Mouse (Mus musculus) heart, embryonic 10.5 days (tissue): ENCODE data around the gene Btbd1. TPM values are rescaled to one million over a fixed set of nuclear protein-coding genes. Genes with fewer than 3 reads are reported as not detected.
A peak's percentile ranks its signal among the peaks of the same experiment; 100 is the strongest.
"Not testable (repeated sequence)": the region's sequence is repeated elsewhere in the genome, so short reads cannot be mapped to it uniquely, and the experiment has no call there.

Experiments
- DNase-seq: peaks from one replicate; pipeline ENCODE4 v3.0.0-alpha.2; 2017; ENCODE audit warnings: low spot score
- H3K27ac ChIP-seq: fragments of 300-500 bp; sonication (generic); 2 replicates; pipeline ENCODE4 v1.5.1; 2016; ENCODE audit warnings: mild to moderate bottlenecking
- H3K27me3 ChIP-seq: fragments of 300-500 bp; sonication (generic); 2 replicates; pipeline ENCODE4 v1.6.1; 2016; ENCODE audit warnings: mild to moderate bottlenecking; ENCODE audit not compliant: poor library complexity, insufficient read depth, severe bottlenecking
- H3K36me3 ChIP-seq: fragments of 300-500 bp; sonication (generic); 2 replicates; pipeline ENCODE4 v1.6.1; 2016; ENCODE audit warnings: mild to moderate bottlenecking, moderate library complexity
- H3K4me1 ChIP-seq: fragments of 300-500 bp; sonication (generic); 2 replicates; pipeline ENCODE4 v1.6.1; 2016; ENCODE audit warnings: mild to moderate bottlenecking
- H3K4me3 ChIP-seq: fragments of 300-500 bp; sonication (generic); 2 replicates; pipeline ENCODE4 v1.5.1; 2016; ENCODE audit warnings: mild to moderate bottlenecking, moderate library complexity
- H3K9me3 ChIP-seq: fragments of 300-500 bp; sonication (generic); 2 replicates; pipeline ENCODE4 v1.6.1; 2016; ENCODE audit warnings: mild to moderate bottlenecking, moderate library complexity
- WGBS: fragments of 180-500 bp; shearing (Covaris S2); methylation state at CpG from one replicate; pipeline ENCODE4 v1.1.7; 2016; 5-methylcytosine and 5-hydroxymethylcytosine counted together
- polyA plus RNA-seq: library from polyadenylated mRNA; unstranded; fragments of >200 nt; fragmentation: Nextera tagmentation; extraction: Ambion mirVana; gene quantifications from 2 replicates; pipeline ENCODE4 v1.2.1, GENCODE M21; 2016

The Btbd1 gene
- polyA plus RNA-seq, 1 experiment from 2014 or later: 75.2 TPM

- no peaks in the 10 kb centered on the region for H3K9me3 ChIP-seq
- H3K27me3 ChIP-seq: no peaks in the 10 kb centered on the region
- WGBS: 61% methylated on average over 8 of the region's 8 CpGs
Measured at GRCm38 (mm10) chr7:81846008-81846407, 16.8 kb upstream of the Btbd1 start.

DNA sequence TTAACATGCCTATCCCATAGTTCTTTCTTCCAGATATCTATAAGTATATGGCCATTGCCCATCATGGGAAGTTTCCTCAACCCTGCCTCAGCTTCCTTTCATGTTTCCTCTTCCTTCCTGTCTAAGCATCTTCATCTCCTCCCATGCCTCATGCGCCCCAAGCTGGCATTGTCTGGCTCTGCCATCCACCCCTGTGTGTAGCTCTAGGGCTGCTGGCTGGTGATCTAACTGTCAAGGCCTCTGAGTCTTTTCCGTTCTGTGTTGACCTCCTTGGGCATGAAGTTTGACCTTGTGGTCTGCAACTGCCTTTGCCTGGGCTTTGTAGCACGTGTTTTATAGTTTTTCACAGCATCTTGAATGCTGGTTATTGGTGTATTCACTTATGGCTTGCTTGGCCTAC lies 16.1 kb upstream of the Btbd1 start:
- 68% methylated on average over 3 of the region's 3 CpGs for WGBS
- Histone ChIP-seq H3K9me3 (no peaks in the 10 kb centered on the region), H3K4me1 (peaks cover 31% of the 10 kb centered on the region), H3K27me3 (no peaks in the 10 kb centered on the region), H3K27ac (no peak overlapping the region), H3K36me3 (no peaks in the 10 kb centered on the region), H3K4me3 (no peak overlapping the region)
- no peak for DNase-seq

More at GRCm38 (mm10) chr7:81846008-81846407, 16.8 kb upstream of the Btbd1 start:
- Histone ChIP-seq H3K36me3 (no peaks in the 10 kb centered on the region), H3K4me1 (peaks cover 24% of the 10 kb centered on the region), H3K4me3 (no peak overlapping the region), H3K27ac (no peak overlapping the region)
- peak; percentile 70 for DNase-seq

DNA sequence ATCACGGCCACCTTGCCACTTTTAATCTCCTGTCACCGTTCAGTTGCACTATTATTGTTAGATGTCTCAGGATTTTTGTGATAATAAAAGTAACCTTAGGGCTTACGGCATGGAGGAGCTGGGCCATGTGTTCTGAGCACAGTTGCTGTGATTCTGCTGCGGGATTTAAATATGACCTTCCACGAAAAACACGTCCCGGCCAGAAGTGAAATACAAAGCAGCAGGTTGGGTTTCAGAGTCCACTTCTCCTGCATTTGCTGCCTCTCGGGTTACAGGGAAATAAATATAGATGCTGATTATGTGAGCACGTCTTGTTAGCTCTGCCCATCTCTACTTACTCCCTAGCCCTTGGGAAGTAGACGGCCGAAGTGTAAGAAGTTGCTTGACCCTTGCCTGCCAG lies 15.6 kb upstream of the Btbd1 start:
- H3K4me1 ChIP-seq: peaks cover 32% of the 10 kb centered on the region
- no peak overlapping the region for H3K4me3 ChIP-seq
- H3K27ac ChIP-seq: no peak overlapping the region
- H3K36me3 ChIP-seq: no peaks in the 10 kb centered on the region
- H3K27me3 ChIP-seq: no peaks in the 10 kb centered on the region
- DNase-seq: no peak
- WGBS: 78% methylated on average over 11 of the region's 11 CpGs
- H3K9me3 ChIP-seq: no peaks in the 10 kb centered on the region

GRCm38 (mm10) chr7:81843903-81844302 lies 14.7 kb upstream of the Btbd1 start:
- Histone ChIP-seq H3K4me1 (peaks cover 32% of the 10 kb centered on the region), H3K27ac (no peak overlapping the region), H3K9me3 (no peaks in the 10 kb centered on the region), H3K36me3 (no peaks in the 10 kb centered on the region), H3K4me3 (no peak overlapping the region), H3K27me3 (no peaks in the 10 kb centered on the region)
- DNase-seq: no peak
- WGBS: 85% methylated on average over 8 of the region's 8 CpGs

DNA sequence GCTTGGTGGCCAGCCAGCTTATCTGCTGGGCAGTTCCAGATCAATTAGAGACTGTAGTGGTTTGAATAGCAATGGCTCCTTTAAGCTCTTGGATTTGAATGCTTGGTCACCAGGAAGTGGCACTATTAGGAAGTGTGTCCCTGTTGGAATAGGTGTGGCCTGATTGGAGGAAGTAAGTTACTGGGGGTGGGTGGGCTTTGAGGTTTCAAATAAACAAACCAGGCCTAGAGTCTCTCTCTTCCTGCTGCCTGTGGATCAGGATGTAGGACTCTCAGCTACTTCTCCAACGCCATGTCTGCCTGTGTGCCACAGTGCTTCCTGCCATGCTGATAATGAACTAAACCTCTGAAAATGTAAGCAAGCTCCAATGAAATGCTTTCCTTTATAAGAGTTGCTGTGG lies 13.8 kb upstream of the Btbd1 start:
- 61% methylated on average over 1 of the region's 1 CpGs for WGBS
- Histone ChIP-seq H3K27ac (no peak overlapping the region), H3K9me3 (no peaks in the 10 kb centered on the region), H3K4me1 (peaks cover 32% of the 10 kb centered on the region), H3K36me3 (no peaks in the 10 kb centered on the region), H3K27me3 (no peaks in the 10 kb centered on the region), H3K4me3 (no peak overlapping the region)
- DNase-seq: no peak

DNA sequence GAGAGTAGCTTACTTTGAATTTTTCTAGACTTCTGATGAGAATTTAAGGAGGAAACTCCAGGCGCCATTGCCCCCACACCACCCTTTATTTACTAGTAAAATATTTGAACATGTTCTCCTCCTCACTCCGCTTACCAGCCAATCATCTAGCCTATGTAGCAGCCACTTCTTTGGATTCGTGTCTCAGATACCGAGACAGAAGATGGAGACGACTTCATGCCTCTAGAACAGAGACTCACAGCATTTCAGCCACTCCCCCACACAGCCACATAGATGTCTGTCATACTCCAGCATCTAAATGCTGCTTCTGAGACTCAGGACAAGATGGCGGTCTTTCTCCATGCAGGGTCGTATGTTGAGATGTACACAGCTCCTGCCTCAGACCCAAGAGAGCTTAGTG lies 12.9 kb upstream of the Btbd1 start:
- no peaks in the 10 kb centered on the region for H3K36me3 ChIP-seq
- H3K4me3 ChIP-seq: no peak overlapping the region

DNA sequence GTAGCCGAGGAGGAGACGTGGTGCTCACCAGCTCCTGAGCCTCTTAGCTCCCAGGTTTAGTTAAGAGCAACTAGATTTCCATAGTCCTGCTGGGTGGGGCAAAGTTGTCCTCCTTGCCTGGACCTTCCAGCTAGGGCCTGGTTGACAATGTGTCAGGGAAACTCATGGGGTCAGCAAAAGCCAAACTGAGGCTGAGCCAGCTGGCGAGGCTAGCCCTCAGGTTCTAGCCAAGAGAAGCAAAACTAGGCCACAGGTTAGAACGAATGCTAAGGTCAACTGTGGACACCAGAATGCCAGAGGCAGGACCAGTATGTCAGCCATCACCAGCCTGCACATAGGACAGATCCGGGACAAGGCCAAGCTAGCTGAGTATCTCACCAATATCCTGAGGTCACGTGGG lies 12.2 kb upstream of the Btbd1 start:
- Histone ChIP-seq H3K36me3 (no peaks in the 10 kb centered on the region), H3K27ac (no peak overlapping the region), H3K4me3 (no peak overlapping the region), H3K9me3 (no peaks in the 10 kb centered on the region), H3K27me3 (no peaks in the 10 kb centered on the region), H3K4me1 (peaks cover 24% of the 10 kb centered on the region)
- no peak for DNase-seq
- 68% methylated on average over 6 of the region's 6 CpGs for WGBS

More for the DNA sequence above, 12.9 kb upstream of the Btbd1 start:
- H3K4me1 ChIP-seq: peaks cover 31% of the 10 kb centered on the region
- WGBS: 85% methylated on average over 7 of the region's 7 CpGs
- no peak for DNase-seq
- no peaks in the 10 kb centered on the region for H3K9me3 ChIP-seq
- H3K27ac ChIP-seq: no peak overlapping the region
- H3K27me3 ChIP-seq: no peaks in the 10 kb centered on the region

DNA sequence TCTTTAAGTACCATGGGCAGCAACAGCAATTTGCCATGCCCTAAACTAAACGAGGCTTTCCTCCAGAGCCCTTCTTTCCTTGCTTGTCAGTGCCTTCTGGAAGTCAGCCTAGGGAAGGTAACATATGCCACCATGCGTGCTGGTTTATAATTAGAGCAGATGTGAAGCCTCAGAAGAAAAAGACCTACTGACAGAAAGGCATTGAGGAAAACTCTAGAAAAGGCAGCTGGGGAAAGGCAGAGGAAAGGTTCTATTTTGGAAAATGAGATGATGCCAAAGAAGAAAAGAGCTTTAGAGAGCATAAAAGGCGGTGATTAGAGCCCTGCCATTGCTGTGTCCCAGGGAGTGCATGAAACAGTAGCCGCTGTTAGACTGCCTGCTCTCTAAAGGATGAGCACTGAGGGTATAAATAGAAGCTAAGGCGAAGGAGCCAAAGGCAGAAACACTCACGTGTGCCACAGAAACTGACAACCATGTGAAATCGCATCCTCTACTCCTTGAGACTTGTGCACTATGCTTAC lies 11.5 kb upstream of the Btbd1 start:
- DNase-seq: no peak
- Histone ChIP-seq H3K27me3 (no peaks in the 10 kb centered on the region), H3K27ac (no peak overlapping the region), H3K4me3 (no peak overlapping the region), H3K9me3 (no peaks in the 10 kb centered on the region), H3K36me3 (no peaks in the 10 kb centered on the region), H3K4me1 (peaks cover 19% of the 10 kb centered on the region; the same call in 1 of the 2 replicates)
- 39% methylated on average over 7 of the region's 7 CpGs for WGBS

DNA sequence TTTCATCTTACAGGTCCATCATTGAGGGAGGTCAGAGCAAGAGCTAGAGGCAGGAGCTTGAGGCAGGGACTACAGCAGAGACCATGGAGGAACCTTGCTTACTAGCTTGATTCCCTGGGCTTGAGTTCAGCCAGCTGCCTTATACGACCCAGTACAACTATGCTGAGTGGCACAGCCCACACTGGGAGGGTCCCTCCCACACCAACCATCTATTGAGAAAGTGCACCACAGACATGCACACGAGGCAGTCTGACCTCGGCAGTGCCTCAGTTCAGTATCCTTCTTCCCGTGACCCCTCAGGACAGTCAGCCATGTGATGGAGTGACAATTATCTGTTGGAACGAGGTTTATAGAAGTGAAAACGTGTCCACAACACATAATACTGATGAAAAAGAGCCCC lies 10.5 kb upstream of the Btbd1 start:
- no peaks in the 10 kb centered on the region for H3K9me3 ChIP-seq
- H3K4me1 ChIP-seq: peaks cover 12% of the 10 kb centered on the region; the same call in 1 of the 2 replicates
- H3K4me3 ChIP-seq: no peak overlapping the region
- no peaks in the 10 kb centered on the region for H3K27me3 ChIP-seq
- no peaks in the 10 kb centered on the region for H3K36me3 ChIP-seq
- 64% methylated on average over 6 of the region's 6 CpGs for WGBS
- DNase-seq: no peak
- H3K27ac ChIP-seq: no peak overlapping the region

DNA sequence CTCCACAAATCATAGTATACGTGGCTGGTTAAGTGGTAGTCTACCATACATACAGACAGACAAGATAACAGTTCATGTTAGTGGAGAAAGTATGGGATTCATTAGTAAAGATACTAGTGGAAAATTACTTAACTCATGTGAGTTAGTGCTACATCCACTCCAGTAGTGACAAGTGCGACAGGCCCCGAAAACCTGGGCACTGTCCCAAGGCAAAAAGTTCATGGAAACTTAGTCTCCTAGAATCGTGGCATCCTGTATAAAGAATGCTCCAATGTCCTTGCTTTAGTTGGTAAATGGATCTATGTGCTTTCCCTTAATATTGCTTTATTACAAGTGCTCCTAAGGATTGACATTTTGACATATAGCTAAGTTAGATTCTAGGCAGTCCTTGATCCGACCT lies 8.5 kb upstream of the Btbd1 start:
- H3K27ac ChIP-seq, H3K36me3 ChIP-seq, H3K4me3 ChIP-seq, H3K9me3 ChIP-seq, DNase-seq, H3K27me3 ChIP-seq: not testable (repeated sequence)
- peaks cover 12% of the 10 kb centered on the region; the same call in 1 of the 2 replicates for H3K4me1 ChIP-seq
- 84% methylated on average over 5 of the region's 5 CpGs for WGBS

DNA sequence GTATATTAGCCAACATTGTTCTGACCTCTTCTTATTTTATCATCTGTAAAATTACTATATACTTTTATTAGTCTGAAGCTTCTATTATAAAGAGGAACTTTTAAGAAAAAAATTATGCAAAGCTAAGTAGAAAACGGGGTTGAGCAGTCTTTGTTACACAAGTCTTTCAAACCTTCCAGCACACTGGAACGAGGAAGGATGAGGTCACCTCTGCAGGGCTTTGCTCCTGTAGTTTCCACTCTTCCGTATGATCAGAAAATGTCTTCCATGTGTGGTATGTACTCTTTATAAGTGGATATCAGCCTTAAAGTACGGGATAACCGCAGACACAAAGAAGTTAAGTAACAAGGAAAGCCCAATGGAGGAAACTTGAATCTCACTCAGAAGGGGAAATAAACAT lies 6.2 kb upstream of the Btbd1 start:
- 88% methylated on average over 5 of the region's 5 CpGs for WGBS
- no peak overlapping the region for H3K4me3 ChIP-seq
- H3K36me3 ChIP-seq: no peaks in the 10 kb centered on the region
- no peaks in the 10 kb centered on the region for H3K9me3 ChIP-seq
- no peaks in the 10 kb centered on the region for H3K27me3 ChIP-seq
- peaks cover 2% of the 10 kb centered on the region; the same call in 1 of the 2 replicates for H3K4me1 ChIP-seq
- H3K27ac ChIP-seq: no peak overlapping the region
- DNase-seq: no peak

GRCm38 (mm10) chr7:81834847-81835246 lies 5.6 kb upstream of the Btbd1 start:
- Histone ChIP-seq H3K9me3 (no peaks in the 10 kb centered on the region), H3K4me3 (no peak overlapping the region), H3K4me1 (peaks cover 4% of the 10 kb centered on the region), H3K27me3 (no peaks in the 10 kb centered on the region), H3K36me3 (no peaks in the 10 kb centered on the region), H3K27ac (no peak overlapping the region)
- DNase-seq: no peak

GRCm38 (mm10) chr7:81828681-81829378 lies 401 bp downstream of the Btbd1 start:
- peak overlapping the region; percentile 98 for H3K27ac ChIP-seq
- H3K4me3 ChIP-seq: peak overlapping the region; percentile 87
- peak; percentile 80 for DNase-seq
- no peaks in the 10 kb centered on the region for H3K36me3 ChIP-seq
- no peaks in the 10 kb centered on the region for H3K9me3 ChIP-seq
- H3K27me3 ChIP-seq: no peaks in the 10 kb centered on the region
- WGBS: under 1% methylated on average over 83 of the region's 91 CpGs
- H3K4me1 ChIP-seq: peaks cover 45% of the 10 kb centered on the region
